Mouse (Mus musculus) left cerebral cortex, postnatal 10 days (tissue): ENCODE measurements around the gene Slc22a14. TPM values are rescaled to one million over a fixed set of nuclear protein-coding genes. Genes with fewer than 3 reads are reported as not detected.

Source experiments
- total RNA-seq, 2 experiments: library from RNA; stranded (reverse); gene quantifications; 2 replicates each; pipeline ENCODE4 v1.2.3; 2021

Slc22a14 gene
- total RNA-seq, 2 experiments from 2014 or later: not detected

Other genes with a start within 250 kb of the Slc22a14 start
- 1 to 10 TPM; 2.2 to 3.3 TPM for gene Acaa1b, start 208.5 kb downstream of the Slc22a14 start, total RNA-seq
- gene Gm47289, start 206.4 kb downstream of the Slc22a14 start, total RNA-seq: not detected
- not detected for gene Slc22a13, start 156.5 kb downstream of the Slc22a14 start, total RNA-seq
- gene Oxsr1, start 43.1 kb downstream of the Slc22a14 start, total RNA-seq: 10 to 100 TPM; 41.5 to 42.0 TPM
- 10 to 100 TPM; 66.2 to 66.5 TPM for gene Acaa1a, start 25.9 kb downstream of the Slc22a14 start, total RNA-seq
- gene Myd88, start 24.1 kb downstream of the Slc22a14 start, total RNA-seq: 1 to 10 TPM; 5.0 to 7.2 TPM
- gene Xylb, start 8.2 kb downstream of the Slc22a14 start, total RNA-seq: 1 to 10 TPM; 4.0 to 4.4 TPM
- gene Acvr2b, start 36.6 kb upstream of the Slc22a14 start, total RNA-seq: 10 to 100 TPM; 11.9 to 12.2 TPM
- 10 to 100 TPM; 26.5 to 26.7 TPM for gene Exog, start 79.4 kb upstream of the Slc22a14 start, total RNA-seq
- 1 to 10 TPM; 3.3 to 4.9 TPM for gene Scn5a, start 213.5 kb upstream of the Slc22a14 start, total RNA-seq